Mouse (Mus musculus) megakaryocyte, embryonic 14.5 days (primary cell): ENCODE results near the gene 3110082I17Rik.

Source experiments
- FLI1 ChIP-seq: IDR thresholded peaks from 2 replicates; pipeline ENCODE4 v1.6.1; 2012; ENCODE audit warnings: low read length, inconsistent platforms, mixed read lengths
- GATA1 ChIP-seq: IDR thresholded peaks from 3 replicates; pipeline ENCODE4 v1.6.1; 2012; ENCODE audit warnings: mixed read lengths, low read length, inconsistent platforms, borderline replicate concordance

DNA sequence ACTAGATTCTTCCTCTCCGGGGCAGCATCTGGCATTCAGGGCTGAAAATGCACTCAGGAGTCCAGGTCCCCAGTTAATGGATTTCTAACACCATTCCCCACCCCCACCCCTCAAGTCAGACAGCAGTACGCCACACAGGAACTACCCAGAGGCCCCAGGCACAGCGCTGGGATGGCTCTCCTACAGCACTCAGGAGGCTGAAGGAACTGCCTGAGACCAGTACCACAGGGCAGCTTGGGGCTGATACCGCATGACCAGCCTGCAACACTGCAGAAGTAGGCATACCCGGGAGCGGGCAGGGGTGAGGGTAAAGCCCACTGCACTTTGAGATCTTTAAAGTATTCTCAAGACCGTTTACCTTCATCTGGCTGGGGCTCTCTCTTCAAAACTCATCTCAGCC, 54.8 kb downstream of the 3110082I17Rik start:
- TF ChIP-seq GATA1 (no peak), FLI1 (no peak)
